Mouse (Mus musculus) liver, postnatal 0 days (tissue): ENCODE data around the gene Ppp1r16b. TPM values are rescaled to one million over a fixed set of nuclear protein-coding genes. Genes with fewer than 3 reads are reported as not detected.

Experiments
- ATAC-seq: fragments of 200-750 bp; cut with Nextera tagmentation; 2 replicates; pipeline ENCODE4 v1.8.0; 2017; ENCODE audit warnings: mild to moderate bottlenecking, moderate library complexity
- DNase-seq: peaks from one replicate; pipeline ENCODE4 v3.0.0-alpha.2; 2016
- H3K27ac ChIP-seq: fragments of 300-500 bp; sonication (generic); 2 replicates; pipeline ENCODE4 v1.5.1; 2014; ENCODE audit warnings: antibody characterized with exemption, moderate library complexity, mild to moderate bottlenecking, low read depth
- H3K27me3 ChIP-seq: fragments of 300-500 bp; sonication (generic); 2 replicates; pipeline ENCODE4 v1.6.1; 2014; ENCODE audit warnings: low read length, control low read depth, mixed read lengths; ENCODE audit not compliant: insufficient read depth
- H3K36me3 ChIP-seq: fragments of 300-500 bp; sonication (generic); replicated peaks from 2 replicates; pipeline ENCODE4 v1.6.1; 2014; ENCODE audit warnings: mild to moderate bottlenecking, control low read depth, low read length, moderate library complexity, mixed read lengths; ENCODE audit not compliant: insufficient read depth
- H3K4me1 ChIP-seq: fragments of 300-500 bp; sonication (generic); 2 replicates; pipeline ENCODE4 v1.6.1; 2014; ENCODE audit warnings: antibody characterized with exemption, mild to moderate bottlenecking, control low read depth; ENCODE audit not compliant: insufficient read depth
- H3K4me2 ChIP-seq: fragments of 300-500 bp; sonication (generic); 2 replicates; pipeline ENCODE4 v1.6.1; 2014; ENCODE audit warnings: low read depth, mild to moderate bottlenecking, low read length, moderate library complexity, mixed read lengths
- H3K4me3 ChIP-seq: fragments of 300-500 bp; sonication (generic); 2 replicates; pipeline ENCODE4 v1.5.1; 2014; ENCODE audit warnings: low read depth, low read length
- H3K9ac ChIP-seq: fragments of 300-500 bp; sonication (generic); replicated peaks from 2 replicates; pipeline ENCODE4 v1.6.1; 2014; ENCODE audit warnings: mild to moderate bottlenecking, moderate library complexity
- H3K9me3 ChIP-seq: fragments of 300-500 bp; sonication (generic); 2 replicates; pipeline ENCODE4 v1.6.1; 2016; ENCODE audit warnings: mild to moderate bottlenecking, control low read depth, low read length, mixed read lengths
- CTCF ChIP-seq: sonication (generic); IDR thresholded peaks from 2 replicates; pipeline ENCODE4 v1.5.1; 2016; ENCODE audit warnings: antibody characterized with exemption, low read depth
- EP300 ChIP-seq: IDR thresholded peaks from 2 replicates; pipeline ENCODE4 v1.6.1; 2016; ENCODE audit warnings: antibody characterized with exemption, low read depth, mild to moderate bottlenecking
- WGBS: fragments of 180-500 bp; shearing (Covaris S2); extraction: QIAGEN DNeasy Blood & Tissue Kit; methylation state at CpG from one replicate; pipeline ENCODE4 v1.1.7; 2014; ENCODE audit not compliant: insufficient replicate concordance; 5-methylcytosine and 5-hydroxymethylcytosine counted together
- polyA plus RNA-seq: library from polyadenylated mRNA; unstranded; fragments of >200 nt; fragmentation: Nextera tagmentation; extraction: Ambion mirVana; gene quantifications from 2 replicates; pipeline ENCODE4 v1.2.1, GENCODE M21; 2015

The Ppp1r16b gene
- polyA plus RNA-seq, 1 experiment from 2014 or later = 2.9 TPM

- DNase-seq = no peak
- WGBS = 55% methylated on average over 12 of the region's 12 CpGs
- no peak for TF ChIP-seq EP300
- no peak for TF ChIP-seq CTCF
Observed at GRCm38 (mm10) chr2:158718816-158719549, 53.8 kb downstream of the Ppp1r16b start.

DNA sequence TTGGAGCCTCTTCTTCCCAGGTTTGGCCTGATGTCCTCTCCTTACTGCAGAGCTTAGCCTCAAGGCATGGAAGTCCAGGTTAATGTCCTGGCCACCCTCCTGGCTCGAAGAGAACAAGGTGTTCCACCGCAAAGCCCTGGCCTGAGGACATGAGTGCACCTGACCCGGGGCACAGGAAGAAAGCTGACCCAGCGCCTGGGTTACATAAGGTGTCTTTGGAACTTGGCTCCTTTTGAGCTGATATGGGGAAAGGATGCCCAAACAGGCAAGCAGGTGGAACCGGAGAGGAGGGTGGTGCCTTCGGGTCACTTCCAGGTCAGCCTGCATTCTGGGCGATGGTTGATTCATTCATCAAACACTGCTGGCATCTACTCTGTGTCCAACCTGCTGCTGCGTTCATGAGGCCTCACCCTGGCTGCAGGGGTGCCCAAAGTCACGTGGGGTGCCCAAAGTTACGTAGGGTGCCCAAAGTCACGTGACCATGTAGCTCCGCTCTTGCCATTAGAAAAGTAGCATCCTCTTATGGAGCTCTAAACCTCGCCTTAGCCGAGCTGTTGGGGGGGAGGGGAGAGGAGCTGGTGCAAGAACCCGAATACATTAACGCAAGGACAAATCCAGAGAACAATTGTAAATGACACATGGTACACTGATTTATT lies 55.6 kb downstream of the Ppp1r16b start:
- H3K27me3 ChIP-seq = no peaks in the 10 kb centered on the region
- H3K9ac ChIP-seq = no peak overlapping the region
- WGBS = 76% methylated on average over 16 of the region's 16 CpGs
- H3K9me3 ChIP-seq = no peaks in the 10 kb centered on the region
- H3K4me1 ChIP-seq = peaks cover 4% of the 10 kb centered on the region
- H3K4me3 ChIP-seq = no peak overlapping the region
- no peaks in the 10 kb centered on the region for H3K36me3 ChIP-seq
- H3K27ac ChIP-seq = no peak overlapping the region
- no peak for ATAC-seq
- DNase-seq = no peak
- TF ChIP-seq CTCF (no peak), EP300 (no peak)
- H3K4me2 ChIP-seq = no peak overlapping the region

More at GRCm38 (mm10) chr2:158718816-158719549, 53.8 kb downstream of the Ppp1r16b start:
- Histone ChIP-seq H3K36me3 (no peaks in the 10 kb centered on the region), H3K9ac (no peak overlapping the region), H3K4me1 (peaks cover 4% of the 10 kb centered on the region), H3K27ac (0 out of 2 replicates have a peak overlapping the region, but pooled peaks have one; percentile 3), H3K4me2 (no peak overlapping the region), H3K9me3 (no peaks in the 10 kb centered on the region), H3K27me3 (no peaks in the 10 kb centered on the region), H3K4me3 (no peak overlapping the region)
- no peak for ATAC-seq

DNA sequence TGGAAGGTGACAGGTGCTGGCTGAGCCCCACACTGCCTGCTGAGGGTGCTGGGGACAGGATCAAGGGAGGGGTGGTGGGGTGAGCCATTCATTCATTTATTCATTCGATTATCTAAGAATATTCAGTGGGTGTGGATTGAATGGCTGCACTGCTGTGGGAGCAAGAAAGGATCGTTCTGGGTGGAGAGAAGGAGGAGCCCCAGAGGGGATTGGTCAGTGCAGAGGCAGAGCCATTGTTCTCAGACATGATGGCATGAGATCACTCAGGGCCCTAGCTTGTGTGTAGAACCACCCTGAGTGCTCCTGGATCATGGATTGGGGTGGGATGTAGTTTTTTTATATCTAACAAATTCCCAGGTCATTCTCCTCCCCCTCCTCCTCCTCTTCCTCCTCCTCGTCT lies 56.3 kb downstream of the Ppp1r16b start:
- Histone ChIP-seq H3K9ac (no peak overlapping the region), H3K4me1 (peaks cover 4% of the 10 kb centered on the region), H3K4me2 (no peak overlapping the region), H3K9me3 (no peaks in the 10 kb centered on the region), H3K27me3 (no peaks in the 10 kb centered on the region), H3K36me3 (no peaks in the 10 kb centered on the region), H3K27ac (no peak overlapping the region), H3K4me3 (no peak overlapping the region)
- TF ChIP-seq CTCF (no peak), EP300 (no peak)
- WGBS = 70% methylated on average over 3 of the region's 3 CpGs
- ATAC-seq = no peak
- DNase-seq = no peak

DNA sequence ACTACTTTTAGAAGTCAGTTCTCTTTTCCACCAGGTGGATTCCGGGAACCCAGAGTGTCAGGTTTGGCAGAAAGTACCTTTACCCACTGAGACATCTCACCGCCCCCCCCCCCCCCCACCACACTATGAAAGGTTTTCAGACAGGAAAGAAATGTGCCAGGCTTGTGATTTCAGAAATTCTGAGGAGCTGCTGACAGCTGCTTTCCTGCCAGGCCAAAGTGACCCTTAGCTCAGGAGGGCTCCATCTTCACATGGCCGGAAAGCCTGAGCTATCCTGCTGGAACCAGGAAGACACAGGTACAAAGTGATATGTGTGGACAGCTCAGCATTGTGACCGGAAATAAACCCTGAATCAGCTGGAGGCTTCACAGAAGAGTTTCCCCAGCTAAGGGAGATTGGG lies 56.9 kb downstream of the Ppp1r16b start:
- DNase-seq (no peak), ATAC-seq (no peak)
- H3K4me3 ChIP-seq = no peak overlapping the region
- WGBS = 47% methylated on average over 3 of the region's 4 CpGs
- H3K27ac ChIP-seq = peak overlapping the region; percentile 79
- no peak for TF ChIP-seq EP300
- TF ChIP-seq CTCF = no peak
- H3K4me1 ChIP-seq = peaks cover 4% of the 10 kb centered on the region
- no peaks in the 10 kb centered on the region for H3K36me3 ChIP-seq
- H3K9me3 ChIP-seq = no peaks in the 10 kb centered on the region
- H3K4me2 ChIP-seq = no peak overlapping the region
- H3K9ac ChIP-seq = no peak overlapping the region
- H3K27me3 ChIP-seq = no peaks in the 10 kb centered on the region

GRCm38 (mm10) chr2:158722991-158723551 lies 57.9 kb downstream of the Ppp1r16b start:
- H3K27ac ChIP-seq = peak overlapping the region; percentile 79
- DNase-seq (peak; percentile 51), ATAC-seq (peak; percentile 56)
- no peaks in the 10 kb centered on the region for H3K27me3 ChIP-seq
- no peaks in the 10 kb centered on the region; the same call in 1 of the 2 replicates for H3K4me1 ChIP-seq
- no peaks in the 10 kb centered on the region for H3K9me3 ChIP-seq
- 0 out of 2 replicates have a peak overlapping the region, but pooled peaks have one; percentile 30 for H3K9ac ChIP-seq
- no peak overlapping the region for H3K4me3 ChIP-seq
- H3K4me2 ChIP-seq = peak overlapping the region; percentile 14; the same call in 1 of the 2 replicates
- 6% methylated on average over 6 of the region's 6 CpGs for WGBS
- TF ChIP-seq CTCF = no peak
- no peak for TF ChIP-seq EP300
- no peaks in the 10 kb centered on the region for H3K36me3 ChIP-seq

GRCm38 (mm10) chr2:158723806-158724205 lies 58.6 kb downstream of the Ppp1r16b start:
- Histone ChIP-seq H3K4me1 (no peaks in the 10 kb centered on the region; the same call in 1 of the 2 replicates), H3K4me2 (no peak overlapping the region), H3K36me3 (no peaks in the 10 kb centered on the region), H3K27me3 (no peaks in the 10 kb centered on the region), H3K27ac (peak overlapping the region; percentile 79), H3K4me3 (no peak overlapping the region), H3K9me3 (no peaks in the 10 kb centered on the region), H3K9ac (0 out of 2 replicates have a peak overlapping the region, but pooled peaks have one; percentile 30)
- 12% methylated on average over 6 of the region's 6 CpGs for WGBS
- DNase-seq = no peak
- no peak for TF ChIP-seq EP300
- TF ChIP-seq CTCF = no peak
- no peak for ATAC-seq
